Mouse (Mus musculus): ENCODE results near the gene Banp. TPM values are rescaled to one million over a fixed set of nuclear protein-coding genes. Genes with fewer than 3 reads are reported as not detected.

Banp gene
- polyA plus RNA-seq, 1 experiment from 2014 or later = 65.3 TPM

DNA sequence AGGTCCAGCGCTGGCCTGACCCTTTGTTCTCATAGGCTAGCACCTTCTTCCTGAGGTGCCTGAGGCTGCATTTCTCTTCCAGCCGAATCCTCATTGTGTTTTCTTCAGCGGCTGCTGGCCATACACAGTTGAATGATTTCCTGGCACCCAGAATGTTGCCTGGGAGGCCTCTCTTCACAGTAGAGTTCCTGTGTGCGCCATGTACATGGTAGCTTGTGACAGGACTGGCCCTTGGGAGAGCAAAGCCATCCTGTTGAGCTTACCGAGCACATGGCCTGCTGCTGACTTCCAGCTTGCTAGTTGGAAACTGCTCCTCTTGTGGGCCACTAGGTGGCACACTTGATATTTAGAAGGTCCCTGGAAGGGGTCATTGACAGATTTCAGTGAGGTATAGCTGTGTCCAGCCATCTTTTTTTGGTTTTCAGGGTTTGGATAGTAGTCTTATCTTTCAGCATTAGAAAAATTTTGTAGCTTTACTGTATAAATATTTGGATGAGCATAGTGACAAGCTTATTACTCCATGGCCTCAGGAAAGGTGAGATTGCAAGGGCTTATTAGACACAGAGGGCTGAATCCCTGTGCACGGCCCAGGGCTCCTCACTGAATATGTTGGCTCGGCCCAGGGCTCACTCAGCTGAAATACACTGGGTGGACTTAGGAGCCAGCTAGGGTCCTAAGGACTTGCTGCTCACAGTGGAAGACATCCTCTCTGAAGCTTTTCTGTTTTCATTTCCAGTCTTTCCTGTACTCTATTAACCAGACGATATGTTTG, 28.5 kb downstream of the Banp start:
- no peak overlapping the region for H3K4me3 ChIP-seq
- H3K27ac ChIP-seq (replicated peaks) = no peak overlapping the region
- no peak overlapping the region for H3K4me2 ChIP-seq (replicated peaks)
- 65% methylated on average over 8 of the region's 8 CpGs for WGBS
- H3K4me1 ChIP-seq = peaks cover 6% of the 10 kb centered on the region; the same call in 1 of the 2 replicates
- no peak for ATAC-seq (replicated peaks)
- H3K27me3 ChIP-seq = no peaks in the 10 kb centered on the region
- peaks cover 53% of the 10 kb centered on the region for H3K36me3 ChIP-seq
- no peaks in the 10 kb centered on the region for H3K9me3 ChIP-seq
- no peak overlapping the region for H3K9ac ChIP-seq (replicated peaks)

DNA sequence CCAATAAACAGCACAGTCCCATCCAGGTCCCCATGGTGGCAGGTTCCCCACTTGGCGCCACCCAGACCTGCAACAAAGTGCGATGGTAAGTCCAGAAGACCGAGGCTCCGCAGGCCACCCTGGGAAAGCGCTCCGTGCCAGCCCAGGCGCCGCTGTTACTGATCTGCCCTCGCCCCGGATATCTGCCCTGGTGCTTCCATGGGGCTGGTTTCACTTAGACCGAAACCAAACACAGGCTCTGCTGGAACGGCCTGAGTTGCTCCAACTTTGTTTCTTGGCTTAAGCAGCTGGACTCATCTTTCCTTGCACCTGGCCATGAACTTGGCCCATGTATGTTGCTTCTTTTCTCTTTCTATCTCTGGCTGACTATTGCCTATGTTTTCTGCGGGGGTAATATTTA, 29.1 kb downstream of the Banp start:
- Histone ChIP-seq H3K9ac (replicated peaks) (no peak overlapping the region), H3K9me3 (no peaks in the 10 kb centered on the region), H3K27ac (replicated peaks) (no peak overlapping the region), H3K4me3 (no peak overlapping the region), H3K36me3 (peaks cover 58% of the 10 kb centered on the region), H3K27me3 (no peaks in the 10 kb centered on the region), H3K4me1 (peaks cover 6% of the 10 kb centered on the region; the same call in 1 of the 2 replicates), H3K4me2 (replicated peaks) (no peak overlapping the region)
- 95% methylated on average over 13 of the region's 13 CpGs for WGBS
- no peak for ATAC-seq (replicated peaks)

DNA sequence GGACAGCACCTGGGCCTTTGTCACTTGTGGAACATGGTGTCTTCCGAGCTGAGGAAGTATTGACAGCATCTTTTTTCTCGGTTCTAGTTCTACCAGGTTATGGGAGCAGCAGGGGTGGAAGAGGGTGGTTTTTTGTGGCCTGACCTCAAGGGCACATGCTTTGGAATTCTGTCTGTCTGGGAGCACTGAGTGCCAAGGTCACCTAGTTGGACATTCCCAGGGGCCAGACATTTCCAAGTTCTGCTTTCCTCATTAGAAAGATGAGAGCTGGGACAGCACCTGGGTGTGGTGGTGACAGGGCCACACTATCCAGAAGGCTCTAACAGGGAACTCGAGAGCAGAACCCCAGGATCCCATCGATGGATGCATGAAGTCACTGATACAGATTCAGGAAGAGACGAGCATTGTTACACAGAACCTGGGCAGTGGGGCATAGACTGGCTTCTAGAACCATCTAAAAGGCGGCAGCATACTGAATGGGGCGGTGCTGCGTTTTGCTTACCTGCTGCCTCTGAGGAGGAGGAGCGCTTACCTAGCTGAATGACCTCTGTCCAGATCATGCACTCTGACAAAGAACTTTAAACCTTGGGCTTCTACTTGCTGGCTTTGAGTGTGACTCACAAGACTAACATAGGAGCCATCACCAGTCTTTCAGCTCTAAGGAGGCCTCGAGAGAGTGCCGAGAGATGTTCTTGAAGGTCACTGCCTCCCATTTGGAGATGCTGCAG, 31.4 kb downstream of the Banp start:
- Histone ChIP-seq H3K27me3 (no peaks in the 10 kb centered on the region), H3K9ac (replicated peaks) (no peak overlapping the region), H3K4me3 (no peak overlapping the region), H3K36me3 (peaks cover 44% of the 10 kb centered on the region), H3K27ac (replicated peaks) (no peak overlapping the region), H3K4me2 (replicated peaks) (no peak overlapping the region), H3K9me3 (no peaks in the 10 kb centered on the region), H3K4me1 (peaks cover 6% of the 10 kb centered on the region; the same call in 1 of the 2 replicates)
- 91% methylated on average over 11 of the region's 11 CpGs for WGBS
- no peak for ATAC-seq (replicated peaks)

DNA sequence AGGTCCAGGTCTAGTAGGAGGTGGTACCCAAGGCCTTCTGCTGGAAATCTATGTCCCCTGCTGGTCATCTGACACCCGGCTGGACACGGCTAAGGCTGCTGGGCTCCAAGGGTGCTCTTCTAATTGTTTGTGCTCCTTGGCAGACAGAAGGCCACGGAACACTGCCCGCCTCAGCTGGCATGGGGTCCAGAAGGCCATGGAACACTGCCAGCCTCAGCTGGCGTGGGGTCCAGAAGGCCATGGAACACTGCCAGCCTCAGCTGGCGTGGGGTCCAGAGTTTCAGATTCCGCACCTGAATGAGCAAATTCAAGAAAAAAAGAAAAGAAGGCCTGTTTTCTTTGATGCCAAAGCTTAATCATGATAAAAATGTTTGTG, 32.0 kb downstream of the Banp start:
- Histone ChIP-seq H3K4me1 (peaks cover 6% of the 10 kb centered on the region; the same call in 1 of the 2 replicates), H3K36me3 (peaks cover 43% of the 10 kb centered on the region), H3K4me2 (replicated peaks) (no peak overlapping the region), H3K27ac (replicated peaks) (no peak overlapping the region), H3K9me3 (no peaks in the 10 kb centered on the region), H3K27me3 (no peaks in the 10 kb centered on the region), H3K4me3 (no peak overlapping the region), H3K9ac (replicated peaks) (no peak overlapping the region)
- ATAC-seq (replicated peaks) = no peak
- 50% methylated on average over 7 of the region's 7 CpGs for WGBS

DNA sequence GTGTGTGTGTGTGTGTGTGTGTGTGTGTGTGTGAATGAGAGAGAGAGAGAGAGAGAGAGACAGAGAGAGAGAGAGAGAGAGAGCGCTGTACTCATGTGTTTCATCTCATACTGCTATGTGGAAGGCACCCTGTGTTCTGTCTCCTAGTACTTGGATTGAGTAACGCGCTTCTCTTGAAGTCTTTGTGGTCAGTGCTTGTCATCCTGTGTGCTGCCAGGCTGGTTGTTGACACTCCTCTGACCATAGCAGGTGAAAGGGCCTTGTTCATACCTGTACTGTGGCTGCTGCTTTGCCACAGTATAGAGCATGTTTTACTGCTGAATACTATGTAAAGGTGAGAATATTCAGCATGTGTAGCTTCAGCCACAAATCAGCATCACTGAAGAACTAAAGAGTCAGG, 36.1 kb downstream of the Banp start:
- WGBS = 100% methylated on average over 3 of the region's 3 CpGs
- Histone ChIP-seq H3K36me3 (peaks cover 36% of the 10 kb centered on the region), H3K4me1 (peaks cover 6% of the 10 kb centered on the region; the same call in 1 of the 2 replicates), H3K27me3 (no peaks in the 10 kb centered on the region), H3K9ac (replicated peaks) (no peak overlapping the region), H3K4me2 (replicated peaks) (no peak overlapping the region), H3K9me3 (no peaks in the 10 kb centered on the region), H3K27ac (replicated peaks) (no peak overlapping the region), H3K4me3 (no peak overlapping the region)
- ATAC-seq (replicated peaks) = no peak

DNA sequence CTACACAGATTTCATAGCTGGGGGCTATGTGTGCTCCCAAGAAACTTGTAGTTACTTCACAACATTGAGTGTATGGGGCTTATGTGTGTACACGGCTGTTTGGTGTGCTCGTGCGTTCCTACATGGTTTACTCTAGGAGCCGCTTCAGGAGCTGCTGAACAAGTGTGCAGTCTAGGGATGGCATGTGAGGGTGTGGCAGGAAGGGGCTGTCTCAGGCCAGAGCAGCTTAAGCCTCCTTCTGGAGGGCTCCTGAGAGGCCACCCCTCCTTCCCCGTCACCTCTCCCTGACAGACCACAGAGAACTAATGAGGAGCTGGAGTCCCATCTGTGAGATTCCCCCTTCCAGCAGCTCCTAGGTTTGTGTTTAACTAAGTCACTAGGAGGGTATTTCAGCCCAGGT, 38.3 kb downstream of the Banp start:
- Histone ChIP-seq H3K4me3 (no peak overlapping the region), H3K27ac (replicated peaks) (no peak overlapping the region), H3K9me3 (no peaks in the 10 kb centered on the region), H3K36me3 (peaks cover 36% of the 10 kb centered on the region), H3K9ac (replicated peaks) (no peak overlapping the region), H3K4me2 (replicated peaks) (no peak overlapping the region), H3K4me1 (no peaks in the 10 kb centered on the region), H3K27me3 (no peaks in the 10 kb centered on the region)
- WGBS = 89% methylated on average over 5 of the region's 5 CpGs
- ATAC-seq (replicated peaks) = no peak

DNA sequence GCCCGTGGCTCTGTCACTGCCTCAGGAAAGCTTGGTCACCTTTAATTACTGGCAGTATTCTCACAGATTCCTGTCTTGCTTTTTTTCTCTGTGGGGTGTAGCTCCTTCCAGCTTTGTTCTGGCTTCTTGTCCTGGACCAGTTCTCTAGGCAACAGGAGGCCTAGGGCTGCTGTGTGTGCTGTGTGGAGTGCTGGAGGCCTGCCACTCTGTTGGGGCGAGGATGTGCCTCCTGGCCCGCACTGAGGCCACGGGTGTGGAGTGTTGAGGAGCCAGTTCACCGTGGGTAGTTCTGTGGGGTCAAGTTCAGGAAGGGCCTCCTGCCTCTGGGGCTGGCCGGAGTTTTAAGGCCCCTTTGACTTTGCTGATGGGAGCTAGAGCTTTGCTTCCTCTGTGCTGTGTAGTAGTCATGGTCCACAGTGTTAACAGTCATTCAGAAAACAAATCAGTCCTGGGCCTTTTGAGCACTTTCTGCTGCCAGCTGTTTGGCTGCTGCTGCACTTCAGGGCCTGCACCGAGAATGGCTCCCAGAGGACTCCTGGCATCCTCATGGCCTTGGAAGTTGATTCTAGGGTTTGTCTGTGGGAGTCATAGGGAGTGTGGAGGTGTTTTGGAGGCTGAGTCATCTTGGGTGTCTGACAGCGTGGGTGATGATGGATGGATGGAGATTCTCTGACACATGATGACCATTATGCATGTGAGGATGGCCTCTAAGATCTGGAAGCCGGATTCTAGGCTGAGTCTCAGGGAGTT, 41.1 kb downstream of the Banp start:
- Histone ChIP-seq H3K4me3 (no peak overlapping the region), H3K4me2 (replicated peaks) (no peak overlapping the region), H3K27me3 (no peaks in the 10 kb centered on the region), H3K27ac (replicated peaks) (no peak overlapping the region), H3K4me1 (peaks cover 14% of the 10 kb centered on the region), H3K36me3 (peaks cover 28% of the 10 kb centered on the region), H3K9me3 (no peaks in the 10 kb centered on the region), H3K9ac (replicated peaks) (no peak overlapping the region)
- no peak for ATAC-seq (replicated peaks)
- WGBS = 88% methylated on average over 9 of the region's 9 CpGs

DNA sequence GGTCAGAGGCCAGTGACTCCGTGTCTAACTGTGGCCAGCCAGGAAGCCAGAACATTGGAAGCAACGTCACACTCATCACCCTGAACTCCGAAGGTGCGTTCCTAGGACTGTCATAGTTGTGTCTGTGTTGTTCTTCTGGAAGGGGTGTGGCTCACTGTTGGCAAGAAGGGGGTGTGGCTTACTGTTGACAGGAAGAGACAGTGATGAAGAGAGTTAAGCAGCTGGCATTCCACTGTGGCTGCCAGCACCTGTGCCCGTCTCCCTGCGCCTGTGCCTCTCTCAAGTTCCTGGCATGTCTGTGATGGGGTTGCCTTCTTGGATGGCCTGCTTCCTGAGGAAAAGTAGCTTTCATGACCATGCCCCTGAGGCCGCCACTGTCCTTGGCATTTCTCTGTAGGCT, 42.1 kb downstream of the Banp start:
- H3K9me3 ChIP-seq = no peaks in the 10 kb centered on the region
- peaks cover 21% of the 10 kb centered on the region; the same call in 1 of the 2 replicates for H3K36me3 ChIP-seq
- no peak overlapping the region for H3K4me3 ChIP-seq
- no peak overlapping the region for H3K9ac ChIP-seq (replicated peaks)
- peaks cover 14% of the 10 kb centered on the region for H3K4me1 ChIP-seq
- H3K4me2 ChIP-seq (replicated peaks) = no peak overlapping the region
- H3K27me3 ChIP-seq = no peaks in the 10 kb centered on the region
- ATAC-seq (replicated peaks) = no peak
- H3K27ac ChIP-seq (replicated peaks) = no peak overlapping the region
- WGBS = 94% methylated on average over 7 of the region's 7 CpGs

DNA sequence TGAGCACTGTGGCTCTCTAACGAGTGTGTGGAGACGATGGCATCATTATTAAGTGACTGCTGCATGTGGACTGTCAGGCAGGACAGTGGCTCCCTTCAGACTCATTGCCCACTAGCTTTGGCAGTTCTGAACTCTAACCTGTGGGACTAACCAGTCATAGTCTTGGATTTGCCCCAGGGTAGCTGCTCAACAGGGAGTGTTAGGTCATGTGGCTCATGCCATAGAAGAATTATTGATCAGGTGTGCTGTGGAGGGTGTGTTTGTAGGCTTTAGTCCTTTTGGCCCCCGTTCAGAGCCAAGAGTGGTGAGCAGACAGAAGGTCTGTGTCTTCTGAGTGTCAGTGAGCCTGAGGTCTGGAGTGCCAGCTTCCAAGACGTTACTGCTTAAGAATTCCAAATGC, 43.4 kb downstream of the Banp start:
- 86% methylated on average over 4 of the region's 4 CpGs for WGBS
- H3K36me3 ChIP-seq = peaks cover 31% of the 10 kb centered on the region

DNA sequence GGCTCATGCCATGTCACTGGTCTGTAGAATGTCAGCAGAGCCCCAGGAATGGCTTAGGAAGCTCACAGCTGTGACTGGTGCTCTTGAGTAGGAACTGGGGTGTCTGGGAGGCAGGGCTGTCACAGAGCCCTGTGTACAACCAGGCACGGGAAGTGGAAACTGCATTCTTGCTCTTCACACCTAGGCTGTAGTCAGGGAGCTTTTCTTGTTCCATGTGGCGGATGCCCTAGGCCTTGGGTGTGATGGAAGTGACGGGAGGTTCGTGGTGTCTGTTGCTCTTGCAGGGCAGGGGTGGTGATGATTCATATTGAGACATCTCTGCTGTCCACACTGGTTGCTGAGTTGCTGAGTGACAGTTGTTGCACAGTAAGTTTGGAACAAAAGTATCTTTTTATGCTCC, 45.6 kb downstream of the Banp start:
- no peak overlapping the region for H3K9ac ChIP-seq (replicated peaks)
- no peak overlapping the region for H3K27ac ChIP-seq (replicated peaks)
- no peaks in the 10 kb centered on the region for H3K27me3 ChIP-seq
- no peak for ATAC-seq (replicated peaks)
- H3K4me3 ChIP-seq = no peak overlapping the region
- peaks cover 26% of the 10 kb centered on the region for H3K36me3 ChIP-seq
- H3K9me3 ChIP-seq = no peaks in the 10 kb centered on the region
- peaks cover 14% of the 10 kb centered on the region for H3K4me1 ChIP-seq
- no peak overlapping the region for H3K4me2 ChIP-seq (replicated peaks)
- WGBS = 89% methylated on average over 4 of the region's 4 CpGs

More for the DNA sequence above, 43.4 kb downstream of the Banp start:
- ATAC-seq (replicated peaks) = no peak
- Histone ChIP-seq H3K4me2 (replicated peaks) (no peak overlapping the region), H3K27me3 (no peaks in the 10 kb centered on the region), H3K4me3 (no peak overlapping the region), H3K27ac (replicated peaks) (no peak overlapping the region), H3K9me3 (no peaks in the 10 kb centered on the region), H3K9ac (replicated peaks) (no peak overlapping the region), H3K4me1 (peaks cover 14% of the 10 kb centered on the region)

DNA sequence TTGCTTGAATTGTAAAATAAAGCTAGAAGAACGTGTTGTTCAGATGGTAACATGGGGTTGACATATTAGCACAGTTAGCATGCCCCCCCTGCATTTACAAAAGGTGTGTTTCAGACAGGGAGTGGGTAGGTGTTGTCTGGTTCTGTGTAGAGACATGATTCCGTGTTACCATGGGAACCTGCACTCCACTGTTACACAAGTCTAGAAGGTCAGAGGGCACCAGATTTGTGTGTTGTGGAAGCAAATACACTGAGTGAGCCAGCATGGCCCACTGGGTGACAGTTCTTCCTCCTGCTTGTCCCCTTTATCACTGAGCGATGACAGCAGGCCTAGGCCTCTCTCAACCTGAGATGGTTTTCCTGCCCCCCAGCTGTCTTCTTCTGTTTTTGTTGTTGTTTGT, 46.3 kb downstream of the Banp start:
- no peak overlapping the region for H3K27ac ChIP-seq (replicated peaks)
- peaks cover 14% of the 10 kb centered on the region for H3K4me1 ChIP-seq
- no peak overlapping the region for H3K4me3 ChIP-seq
- WGBS = 89% methylated on average over 3 of the region's 3 CpGs
- no peak overlapping the region for H3K4me2 ChIP-seq (replicated peaks)
- H3K9me3 ChIP-seq = no peaks in the 10 kb centered on the region
- no peak overlapping the region for H3K9ac ChIP-seq (replicated peaks)
- H3K36me3 ChIP-seq = peaks cover 18% of the 10 kb centered on the region
- H3K27me3 ChIP-seq = no peaks in the 10 kb centered on the region
- no peak for ATAC-seq (replicated peaks)

DNA sequence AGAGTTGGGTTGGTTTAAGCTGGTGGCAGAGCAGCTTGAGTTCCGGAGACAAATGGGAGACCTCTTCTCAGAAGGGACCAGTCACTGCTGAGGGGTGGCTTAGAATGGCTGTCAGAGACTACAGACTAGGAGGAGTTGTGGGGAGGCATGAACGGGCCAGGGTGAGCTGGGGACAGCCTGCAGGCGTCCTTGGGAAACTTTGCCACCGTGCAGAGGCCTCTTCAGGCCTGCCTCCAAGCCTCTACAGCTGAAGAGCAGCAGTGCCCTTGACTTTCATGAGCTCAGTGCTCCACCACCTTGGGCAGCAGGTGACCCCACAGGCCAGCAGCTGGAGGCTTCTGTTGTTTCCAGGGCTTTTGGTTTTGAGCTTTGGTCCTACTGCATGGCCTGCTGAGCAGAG, 49.1 kb downstream of the Banp start:
- Histone ChIP-seq H3K9me3 (no peaks in the 10 kb centered on the region), H3K9ac (replicated peaks) (no peak overlapping the region), H3K4me2 (replicated peaks) (no peak overlapping the region), H3K27me3 (no peaks in the 10 kb centered on the region), H3K27ac (replicated peaks) (no peak overlapping the region), H3K4me3 (no peak overlapping the region), H3K36me3 (peaks cover 14% of the 10 kb centered on the region), H3K4me1 (peaks cover 15% of the 10 kb centered on the region)
- no peak for ATAC-seq (replicated peaks)
- 95% methylated on average over 4 of the region's 4 CpGs for WGBS
